Mouse (Mus musculus) granulocyte monocyte progenitor cell, adult 5-6 weeks (primary cell): ENCODE data around the gene Wnt4. TPM values are rescaled to one million over a fixed set of nuclear protein-coding genes. Genes with fewer than 3 reads are reported as not detected.

ENCODE experiments used
- total RNA-seq, 2 experiments: library from RNA; stranded (forward) in 1 of 2; stranded (reverse) in 1 of 2; fragments of 200-712, 200-1000 nt in 1 of 2; fragments of >200 nt in 1 of 2; fragmentation: Nextera tagmentation in 1 of 2; gene quantifications; 2 replicates each; pipeline ENCODE4 v1.2.3; 2014 to 2017

The Wnt4 gene
- total RNA-seq, 2 experiments from 2014 or later, result not detected

Other genes starting within 250 kb of the Wnt4 start
- gene Zbtb40, start 228.7 kb upstream of the Wnt4 start, total RNA-seq (2014; fragmentation: Nextera tagmentation), result 4.0 and 5.4 TPM in 2 replicates
- 4.4 and 6.9 TPM in 2 replicates for gene Zbtb40, start 228.7 kb upstream of the Wnt4 start, total RNA-seq (2017)
- gene Cdc42, start 80.2 kb downstream of the Wnt4 start, total RNA-seq (2014; fragmentation: Nextera tagmentation), result 417 and 477 TPM in 2 replicates
- 469 and 557 TPM in 2 replicates for gene Cdc42, start 80.2 kb downstream of the Wnt4 start, total RNA-seq (2017)
- not detected in 2 replicates for gene Cela3a, start 132.3 kb downstream of the Wnt4 start, total RNA-seq (2014; fragmentation: Nextera tagmentation)
- gene Cela3a, start 132.3 kb downstream of the Wnt4 start, total RNA-seq (2017), result not detected in 2 replicates
- gene Cela3b, start 153.1 kb downstream of the Wnt4 start, total RNA-seq (2014; fragmentation: Nextera tagmentation), result not detected in 2 replicates
- gene Cela3b, start 153.1 kb downstream of the Wnt4 start, total RNA-seq (2017), result not detected in 2 replicates
- not detected in 2 replicates for gene 1700013G24Rik, start 175.8 kb downstream of the Wnt4 start, total RNA-seq (2014; fragmentation: Nextera tagmentation)
- not detected in 2 replicates for gene 1700013G24Rik, start 175.8 kb downstream of the Wnt4 start, total RNA-seq (2017)
- gene Hspg2, start 191.3 kb downstream of the Wnt4 start, total RNA-seq (2014; fragmentation: Nextera tagmentation), result 0.21 TPM in 1 of 2 replicates, not detected in the other
- 0.05 TPM in 1 of 2 replicates, not detected in the other for gene Hspg2, start 191.3 kb downstream of the Wnt4 start, total RNA-seq (2017)